Mouse (Mus musculus): Measurements from ENCODE around the gene Ackr3. TPM values are rescaled to one million over a fixed set of nuclear protein-coding genes. Genes with fewer than 3 reads are reported as not detected.
A peak's percentile ranks its signal among the peaks of the same experiment; 100 is the strongest.

The Ackr3 gene
- polyA plus RNA-seq, 1 experiment from 2014 or later: 45.3 TPM

DNA sequence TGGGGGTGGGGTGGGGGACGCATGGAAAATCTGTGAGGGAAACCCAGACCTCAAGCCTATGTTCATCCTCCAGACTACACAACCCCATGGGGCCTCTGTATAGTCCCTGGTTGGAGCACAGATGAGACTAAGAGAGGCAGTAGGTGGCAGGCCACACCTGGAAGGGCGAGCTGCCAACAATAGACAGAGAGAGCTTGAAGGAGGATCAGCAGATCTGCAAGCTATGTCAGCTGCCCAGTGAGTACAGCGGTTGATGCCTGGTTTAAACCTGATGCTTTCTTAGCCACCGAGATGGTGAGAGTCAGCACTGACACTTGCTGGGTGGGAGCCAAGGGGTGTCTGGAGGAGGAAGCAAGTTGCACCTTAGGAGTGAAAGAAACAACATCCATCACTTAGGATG is 43.5 kb downstream of the Ackr3 start:
- no peaks in the 10 kb centered on the region for H3K36me3 ChIP-seq (ENCODE audit: control insufficient read depth, insufficient read depth, low read length)
- H3K4me3 ChIP-seq (ENCODE audit: low read depth, low read length): no peak overlapping the region
- no peak overlapping the region for H3K4me2 ChIP-seq
- no peak for ATAC-seq (replicated peaks; ENCODE audit: insufficient number of reproducible peaks, low FRiP score, low TSS enrichment)
- peak overlapping the region; percentile 65 for H3K27ac ChIP-seq (ENCODE audit: low read depth, low read length)
- H3K4me1 ChIP-seq (ENCODE audit: control insufficient read depth, insufficient read depth, low read length): peaks cover 31% of the 10 kb centered on the region
- H3K9ac ChIP-seq (ENCODE audit: low read depth, low read length): no peak overlapping the region; the same call in 1 of the 2 replicates
- 71% methylated on average over 4 of the region's 4 CpGs for WGBS (ENCODE audit: insufficient replicate concordance)
- no peaks in the 10 kb centered on the region for H3K9me3 ChIP-seq (replicated peaks; ENCODE audit: control insufficient read depth, low read length)
- no peaks in the 10 kb centered on the region for H3K27me3 ChIP-seq (ENCODE audit: control insufficient read depth, insufficient read depth, low read length)

DNA sequence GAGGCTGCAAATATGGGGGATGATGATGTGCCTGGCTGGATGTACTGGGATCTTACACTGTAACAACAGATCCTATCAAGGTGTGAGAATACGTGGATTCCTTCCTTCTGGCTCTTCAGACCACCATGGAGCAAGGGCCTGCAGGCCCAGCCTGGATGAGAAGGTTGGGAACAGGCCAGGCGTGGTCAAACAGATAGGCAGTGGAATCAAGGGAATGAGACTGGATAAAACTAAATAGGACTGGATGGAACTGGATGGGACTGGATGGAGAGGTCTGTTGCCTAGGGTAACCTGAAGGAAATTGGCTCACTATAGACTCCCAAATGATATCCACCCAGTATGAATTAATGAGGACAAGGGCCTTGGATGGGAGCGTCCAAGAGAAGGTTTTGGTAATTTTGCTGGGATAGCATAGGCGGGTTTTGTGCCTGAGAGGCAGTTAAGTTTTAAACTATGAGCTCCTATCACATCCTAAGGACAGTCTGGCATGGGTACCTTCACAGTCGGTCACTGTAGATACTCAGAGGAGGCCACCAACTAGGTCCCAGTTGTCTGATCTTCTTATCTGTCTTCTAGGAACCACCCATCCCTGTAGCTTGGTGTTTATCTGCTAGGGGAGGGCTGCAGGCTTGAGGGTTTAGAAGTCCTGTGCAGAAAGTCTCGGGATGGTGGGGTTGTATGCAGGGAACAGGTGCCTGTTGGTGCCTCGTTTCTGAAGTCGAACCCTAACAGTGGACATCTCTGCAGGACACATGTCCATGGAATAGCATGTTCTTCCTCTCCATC is 44.2 kb downstream of the Ackr3 start:
- H3K27ac ChIP-seq (ENCODE audit: low read depth, low read length): peak overlapping the region; percentile 65
- H3K9me3 ChIP-seq (replicated peaks; ENCODE audit: control insufficient read depth, low read length): no peaks in the 10 kb centered on the region
- peak overlapping the region; percentile 32 for H3K4me2 ChIP-seq
- peak; percentile 79 for ATAC-seq (replicated peaks; ENCODE audit: insufficient number of reproducible peaks, low FRiP score, low TSS enrichment)
- H3K4me1 ChIP-seq (ENCODE audit: control insufficient read depth, insufficient read depth, low read length): peaks cover 24% of the 10 kb centered on the region
- no peak overlapping the region for H3K4me3 ChIP-seq (ENCODE audit: low read depth, low read length)
- H3K9ac ChIP-seq (ENCODE audit: low read depth, low read length): peak overlapping the region; percentile 59; the same call in 1 of the 2 replicates
- H3K36me3 ChIP-seq (ENCODE audit: control insufficient read depth, insufficient read depth, low read length): no peaks in the 10 kb centered on the region
- H3K27me3 ChIP-seq (ENCODE audit: control insufficient read depth, insufficient read depth, low read length): no peaks in the 10 kb centered on the region
- WGBS (ENCODE audit: insufficient replicate concordance): 72% methylated on average over 8 of the region's 8 CpGs

GRCm38 (mm10) chr1:90248966-90249735 is 45.4 kb downstream of the Ackr3 start:
- H3K36me3 ChIP-seq (ENCODE audit: control insufficient read depth, insufficient read depth, low read length): no peaks in the 10 kb centered on the region
- H3K9me3 ChIP-seq (replicated peaks; ENCODE audit: control insufficient read depth, low read length): no peaks in the 10 kb centered on the region
- no peak overlapping the region for H3K4me3 ChIP-seq (ENCODE audit: low read depth, low read length)
- H3K27ac ChIP-seq (ENCODE audit: low read depth, low read length): peak overlapping the region; percentile 65
- no peak overlapping the region for H3K4me2 ChIP-seq
- ATAC-seq (replicated peaks; ENCODE audit: insufficient number of reproducible peaks, low FRiP score, low TSS enrichment): 0 out of 2 replicates have a peak, but pooled peaks have one; percentile 33
- peak overlapping the region; percentile 24 for H3K9ac ChIP-seq (ENCODE audit: low read depth, low read length)
- peaks cover 22% of the 10 kb centered on the region for H3K4me1 ChIP-seq (ENCODE audit: control insufficient read depth, insufficient read depth, low read length)
- no peaks in the 10 kb centered on the region for H3K27me3 ChIP-seq (ENCODE audit: control insufficient read depth, insufficient read depth, low read length)
- 75% methylated on average over 9 of the region's 9 CpGs for WGBS (ENCODE audit: insufficient replicate concordance)

- H3K27ac ChIP-seq (ENCODE audit: low read depth, low read length): no peak overlapping the region
- WGBS (ENCODE audit: insufficient replicate concordance): 66% methylated on average over 6 of the region's 6 CpGs
- no peaks in the 10 kb centered on the region for H3K9me3 ChIP-seq (replicated peaks; ENCODE audit: control insufficient read depth, low read length)
- H3K9ac ChIP-seq (ENCODE audit: low read depth, low read length): no peak overlapping the region
- no peak overlapping the region for H3K4me3 ChIP-seq (ENCODE audit: low read depth, low read length)
- no peaks in the 10 kb centered on the region for H3K36me3 ChIP-seq (ENCODE audit: control insufficient read depth, insufficient read depth, low read length)
- peaks cover 18% of the 10 kb centered on the region for H3K4me1 ChIP-seq (ENCODE audit: control insufficient read depth, insufficient read depth, low read length)
- no peak for ATAC-seq (replicated peaks; ENCODE audit: insufficient number of reproducible peaks, low FRiP score, low TSS enrichment)
- no peak overlapping the region for H3K4me2 ChIP-seq
- no peaks in the 10 kb centered on the region for H3K27me3 ChIP-seq (ENCODE audit: control insufficient read depth, insufficient read depth, low read length)
These were observed 46.6 kb downstream of the Ackr3 start for GRCm38 (mm10) chr1:90250419-90250818.

- WGBS (ENCODE audit: insufficient replicate concordance): 76% methylated on average over 3 of the region's 3 CpGs
- H3K4me2 ChIP-seq: no peak overlapping the region
- H3K9ac ChIP-seq (ENCODE audit: low read depth, low read length): 0 out of 2 replicates have a peak overlapping the region, but pooled peaks have one; percentile 12
- H3K27ac ChIP-seq (ENCODE audit: low read depth, low read length): no peak overlapping the region
- H3K4me1 ChIP-seq (ENCODE audit: control insufficient read depth, insufficient read depth, low read length): peaks cover 14% of the 10 kb centered on the region
- H3K4me3 ChIP-seq (ENCODE audit: low read depth, low read length): no peak overlapping the region
- H3K9me3 ChIP-seq (replicated peaks; ENCODE audit: control insufficient read depth, low read length): no peaks in the 10 kb centered on the region
- H3K36me3 ChIP-seq (ENCODE audit: control insufficient read depth, insufficient read depth, low read length): no peaks in the 10 kb centered on the region
- ATAC-seq (replicated peaks; ENCODE audit: insufficient number of reproducible peaks, low FRiP score, low TSS enrichment): no peak
- H3K27me3 ChIP-seq (ENCODE audit: control insufficient read depth, insufficient read depth, low read length): no peaks in the 10 kb centered on the region
These were observed 47.4 kb downstream of the Ackr3 start for GRCm38 (mm10) chr1:90251156-90251555.

- Histone ChIP-seq H3K27ac (ENCODE audit: low read depth, low read length) (no peak overlapping the region), H3K4me2 (no peak overlapping the region), H3K4me1 (ENCODE audit: control insufficient read depth, insufficient read depth, low read length) (peaks cover 20% of the 10 kb centered on the region), H3K9me3 (replicated peaks; ENCODE audit: control insufficient read depth, low read length) (no peaks in the 10 kb centered on the region), H3K36me3 (ENCODE audit: control insufficient read depth, insufficient read depth, low read length) (no peaks in the 10 kb centered on the region), H3K9ac (ENCODE audit: low read depth, low read length) (no peak overlapping the region), H3K4me3 (ENCODE audit: low read depth, low read length) (no peak overlapping the region), H3K27me3 (ENCODE audit: control insufficient read depth, insufficient read depth, low read length) (no peaks in the 10 kb centered on the region)
- WGBS (ENCODE audit: insufficient replicate concordance): 90% methylated on average over 10 of the region's 10 CpGs
- no peak for ATAC-seq (replicated peaks; ENCODE audit: insufficient number of reproducible peaks, low FRiP score, low TSS enrichment)
These were observed 49.7 kb downstream of the Ackr3 start for GRCm38 (mm10) chr1:90253465-90253864.

DNA sequence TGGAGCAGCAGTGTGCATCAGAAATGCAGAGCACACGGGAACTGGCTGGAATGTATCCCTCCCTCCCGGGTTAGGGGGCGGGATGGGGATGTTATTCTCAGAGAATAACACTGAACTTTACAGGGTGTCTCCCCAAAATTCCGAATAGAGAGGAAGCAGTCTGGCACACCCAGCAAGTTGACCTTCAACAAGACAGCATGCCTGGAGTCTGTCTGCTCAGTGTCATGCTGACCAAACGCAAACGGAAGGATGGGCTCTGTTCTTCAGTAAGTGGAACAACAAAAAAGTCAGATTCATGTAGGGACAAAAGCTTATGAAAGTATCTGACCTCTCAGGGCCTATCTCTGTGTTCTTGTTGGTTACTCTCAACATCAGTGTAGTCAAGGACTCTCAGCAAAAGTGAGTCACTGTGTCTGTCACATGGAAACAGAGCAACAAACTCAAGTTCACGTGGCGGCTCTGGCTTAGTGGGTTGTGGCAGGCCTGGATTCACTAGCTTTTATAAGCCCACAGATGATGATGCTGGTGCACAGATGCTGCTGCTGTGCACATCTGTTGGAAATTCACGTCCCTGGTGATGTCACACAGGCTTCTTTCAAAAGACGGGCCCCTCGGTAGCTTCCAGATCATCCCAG is 54.6 kb downstream of the Ackr3 start:
- peak overlapping the region; percentile 10; the same call in 1 of the 2 replicates for H3K27ac ChIP-seq (ENCODE audit: low read depth, low read length)
- no peaks in the 10 kb centered on the region for H3K27me3 ChIP-seq (ENCODE audit: control insufficient read depth, insufficient read depth, low read length)
- no peaks in the 10 kb centered on the region for H3K36me3 ChIP-seq (ENCODE audit: control insufficient read depth, insufficient read depth, low read length)
- H3K4me3 ChIP-seq (ENCODE audit: low read depth, low read length): no peak overlapping the region
- 68% methylated on average over 11 of the region's 11 CpGs for WGBS (ENCODE audit: insufficient replicate concordance)
- H3K9ac ChIP-seq (ENCODE audit: low read depth, low read length): no peak overlapping the region
- H3K4me1 ChIP-seq (ENCODE audit: control insufficient read depth, insufficient read depth, low read length): peaks cover 14% of the 10 kb centered on the region; the same call in 1 of the 2 replicates
- no peak for ATAC-seq (replicated peaks; ENCODE audit: insufficient number of reproducible peaks, low FRiP score, low TSS enrichment)
- H3K9me3 ChIP-seq (replicated peaks; ENCODE audit: control insufficient read depth, low read length): no peaks in the 10 kb centered on the region
- no peak overlapping the region for H3K4me2 ChIP-seq

GRCm38 (mm10) chr1:90260704-90261581 is 57.2 kb downstream of the Ackr3 start:
- Histone ChIP-seq H3K4me1 (ENCODE audit: control insufficient read depth, insufficient read depth, low read length) (peaks cover 14% of the 10 kb centered on the region; the same call in 1 of the 2 replicates), H3K9ac (ENCODE audit: low read depth, low read length) (no peak overlapping the region), H3K27me3 (ENCODE audit: control insufficient read depth, insufficient read depth, low read length) (no peaks in the 10 kb centered on the region), H3K27ac (ENCODE audit: low read depth, low read length) (no peak overlapping the region), H3K4me3 (ENCODE audit: low read depth, low read length) (no peak overlapping the region), H3K36me3 (ENCODE audit: control insufficient read depth, insufficient read depth, low read length) (no peaks in the 10 kb centered on the region), H3K9me3 (replicated peaks; ENCODE audit: control insufficient read depth, low read length) (no peaks in the 10 kb centered on the region), H3K4me2 (no peak overlapping the region)
- WGBS (ENCODE audit: insufficient replicate concordance): 84% methylated on average over 11 of the region's 11 CpGs
- no peak for ATAC-seq (replicated peaks; ENCODE audit: insufficient number of reproducible peaks, low FRiP score, low TSS enrichment)

Data from heart, embryonic 11.5 days (tissue).